Mouse (Mus musculus) adrenal gland, adult 2 months (tissue): Measurements from ENCODE around the gene D430041D05Rik. TPM values are rescaled to one million over a fixed set of nuclear protein-coding genes. Genes with fewer than 3 reads are reported as not detected.

ENCODE experiments used
- DNase-seq: peaks from one replicate; pipeline ENCODE4 v3.0.0; 2021
- polyA plus RNA-seq: library from polyadenylated mRNA; depleted of rRNA; stranded (reverse); fragments of >200 nt; gene quantifications from 2 replicates; pipeline ENCODE4 v1.2.3, GENCODE M21; 2012
- total RNA-seq, 2 experiments: library from RNA; stranded (reverse); gene quantifications; 2 replicates each; pipeline ENCODE4 v1.2.3; 2021

Gene D430041D05Rik
- total and polyA plus RNA-seq, 3 experiments, result 11.9 to 23.6 (median 16.0) TPM

- DNase-seq, result peak; percentile 72
Observed at GRCm38 (mm10) chr2:104188859-104189258, 222.0 kb downstream of the D430041D05Rik start.

- DNase-seq, result no peak
Observed at GRCm38 (mm10) chr2:104187073-104187472, 223.7 kb downstream of the D430041D05Rik start.

- DNase-seq, result no peak
Observed at GRCm38 (mm10) chr2:104185616-104186015, 225.2 kb downstream of the D430041D05Rik start.

- no peak for DNase-seq
Observed at GRCm38 (mm10) chr2:104184296-104184695, 226.5 kb downstream of the D430041D05Rik start.

- no peak for DNase-seq
Observed at GRCm38 (mm10) chr2:104183246-104183845, 227.5 kb downstream of the D430041D05Rik start.

- no peak for DNase-seq
Observed at GRCm38 (mm10) chr2:104179636-104180035, 231.2 kb downstream of the D430041D05Rik start.

- peak; percentile 60 for DNase-seq
Observed at GRCm38 (mm10) chr2:104178251-104178650, 232.6 kb downstream of the D430041D05Rik start.

GRCm38 (mm10) chr2:104176979-104177704 lies 233.7 kb downstream of the D430041D05Rik start:
- peak; percentile 22 for DNase-seq

- no peak for DNase-seq
Observed at GRCm38 (mm10) chr2:104176166-104176978, 234.4 kb downstream of the D430041D05Rik start.

GRCm38 (mm10) chr2:104175476-104176165 lies 235.2 kb downstream of the D430041D05Rik start:
- no peak for DNase-seq

GRCm38 (mm10) chr2:104173431-104173830 lies 237.4 kb downstream of the D430041D05Rik start:
- DNase-seq, result no peak

- DNase-seq, result no peak
Observed at GRCm38 (mm10) chr2:104172695-104173348, 238.0 kb downstream of the D430041D05Rik start.

- DNase-seq, result no peak
Observed at GRCm38 (mm10) chr2:104168186-104168896, 242.5 kb downstream of the D430041D05Rik start.

GRCm38 (mm10) chr2:104167765-104168164 lies 243.0 kb downstream of the D430041D05Rik start:
- DNase-seq, result no peak

GRCm38 (mm10) chr2:104165631-104166030 lies 245.2 kb downstream of the D430041D05Rik start:
- DNase-seq, result no peak

GRCm38 (mm10) chr2:104163978-104164487 lies 246.8 kb downstream of the D430041D05Rik start:
- no peak for DNase-seq

- no peak for DNase-seq
Observed at GRCm38 (mm10) chr2:104163418-104163817, 247.4 kb downstream of the D430041D05Rik start.

- no peak for DNase-seq
Observed at GRCm38 (mm10) chr2:104157831-104158230, 253.0 kb downstream of the D430041D05Rik start.

- no peak for DNase-seq
Observed at GRCm38 (mm10) chr2:104153876-104154275, 256.9 kb downstream of the D430041D05Rik start.

GRCm38 (mm10) chr2:104153345-104153744 lies 257.5 kb downstream of the D430041D05Rik start:
- no peak for DNase-seq
